Mouse (Mus musculus): ENCODE measurements around the gene Krtap7-1. TPM values are rescaled to one million over a fixed set of nuclear protein-coding genes. Genes with fewer than 3 reads are reported as not detected.
A peak's percentile ranks its signal among the peaks of the same experiment; 100 is the strongest.

Gene Krtap7-1
- not detected for total RNA-seq (2021)
- long read RNA-seq, experiment 1 = 0 reads
- long read RNA-seq, experiment 2 = 0 reads

DNA sequence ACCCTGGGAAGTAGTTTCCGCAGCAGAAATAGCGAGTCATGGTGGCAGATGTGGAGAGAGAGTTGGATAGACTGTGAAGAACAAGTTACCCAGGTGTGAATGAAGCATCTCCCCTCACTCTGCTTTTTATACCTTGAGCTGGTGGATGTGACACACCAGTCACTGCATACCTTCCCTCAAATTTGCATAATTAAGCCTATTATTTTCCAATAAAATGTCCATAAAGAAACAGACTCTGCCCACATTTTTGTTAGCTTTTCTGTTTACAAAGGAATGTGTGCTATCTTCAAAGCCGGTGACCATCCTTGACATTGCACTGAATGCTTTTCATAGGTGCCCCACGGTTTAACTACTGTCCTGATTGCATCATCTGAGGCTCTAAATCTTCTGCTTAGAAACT, at the start of gene Krtap7-1:
Gene Krtap7-1, minus strand, starts transcription at position 101 of the 400 bp plus-strand sequence.
- no peak for DNase-seq (ENCODE audit: low spot score)

DNA sequence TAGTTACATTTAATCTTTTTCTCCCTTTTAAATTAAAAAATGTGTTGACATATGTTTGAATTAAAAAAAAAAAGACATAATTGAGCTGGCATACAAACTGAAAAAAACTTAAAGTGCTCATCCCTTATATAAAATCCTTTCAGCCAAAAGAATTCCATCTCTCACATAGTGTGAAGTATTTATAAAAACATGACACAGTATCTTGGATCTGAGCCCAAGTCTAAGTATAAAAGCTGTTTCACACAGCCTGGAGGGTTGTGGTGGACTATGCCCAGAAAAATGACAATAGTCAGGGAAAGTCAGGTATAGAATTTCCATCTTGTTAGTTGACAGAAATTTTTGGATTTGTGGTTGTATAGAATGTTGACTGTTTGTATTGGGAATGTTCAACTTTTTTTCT, 42.2 kb upstream of the Krtap7-1 start:
- no peak for DNase-seq (ENCODE audit: low spot score)

DNA sequence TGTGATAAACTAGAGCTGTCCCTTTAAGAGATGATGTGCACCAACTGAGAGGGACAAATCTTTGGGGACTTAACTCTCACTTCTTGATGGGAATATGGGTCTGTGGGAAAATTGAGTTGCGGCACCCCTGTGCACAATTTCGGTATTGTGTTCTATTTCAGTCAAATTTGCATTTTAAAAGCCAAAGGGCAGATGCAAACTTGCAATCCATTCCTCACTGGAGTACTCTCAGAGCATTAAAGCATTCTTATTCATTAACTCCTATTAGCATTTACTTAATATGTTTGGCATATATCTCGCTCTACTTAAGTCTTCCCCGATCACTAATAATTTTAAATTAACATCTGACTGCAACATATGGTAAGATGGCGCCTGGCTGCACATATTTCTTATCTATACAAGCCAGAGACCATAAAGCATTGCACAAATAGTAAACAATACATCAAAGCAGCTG, 29.9 kb upstream of the Krtap7-1 start:
- no peak for DNase-seq (ENCODE audit: low spot score)

DNA sequence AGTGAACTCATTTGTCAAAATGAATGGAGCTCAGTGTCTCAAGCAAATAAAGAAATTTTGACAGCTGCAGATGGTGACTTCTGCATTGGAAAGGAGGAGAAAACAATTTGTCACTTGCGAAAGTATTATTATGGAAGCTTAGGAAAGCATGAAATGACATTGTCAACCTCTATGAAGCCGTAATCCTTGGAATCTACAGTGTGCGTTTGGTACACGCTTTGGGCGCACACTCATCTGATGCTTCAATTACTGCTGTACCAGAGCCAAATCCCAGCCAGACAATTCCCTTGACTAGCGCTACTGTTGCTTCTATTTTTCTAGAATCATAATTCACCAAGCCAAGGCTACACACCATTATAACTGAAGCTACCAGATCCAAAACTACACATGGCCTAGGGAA, 29.2 kb upstream of the Krtap7-1 start:
- DNase-seq (ENCODE audit: low spot score) = no peak

DNA sequence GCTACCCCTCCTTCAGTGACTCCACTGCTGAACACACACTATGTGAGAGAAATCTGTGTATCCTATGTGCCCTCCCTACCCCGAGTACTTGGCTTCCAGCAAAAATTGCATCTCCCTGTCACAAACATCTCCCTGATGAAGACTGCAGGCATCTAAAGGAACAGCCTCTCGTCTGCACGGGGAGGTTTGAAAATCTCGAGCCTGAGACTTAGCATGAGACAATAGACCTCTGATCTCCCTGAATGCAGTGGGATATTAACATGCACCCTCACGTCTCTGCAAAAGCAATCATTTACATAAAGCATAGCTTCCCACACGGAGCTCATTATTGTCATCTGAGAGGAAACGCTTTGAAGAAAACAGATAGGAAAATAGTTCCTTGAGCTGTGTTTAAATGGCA, 22.4 kb upstream of the Krtap7-1 start:
- no peak for DNase-seq (ENCODE audit: low spot score)

DNA sequence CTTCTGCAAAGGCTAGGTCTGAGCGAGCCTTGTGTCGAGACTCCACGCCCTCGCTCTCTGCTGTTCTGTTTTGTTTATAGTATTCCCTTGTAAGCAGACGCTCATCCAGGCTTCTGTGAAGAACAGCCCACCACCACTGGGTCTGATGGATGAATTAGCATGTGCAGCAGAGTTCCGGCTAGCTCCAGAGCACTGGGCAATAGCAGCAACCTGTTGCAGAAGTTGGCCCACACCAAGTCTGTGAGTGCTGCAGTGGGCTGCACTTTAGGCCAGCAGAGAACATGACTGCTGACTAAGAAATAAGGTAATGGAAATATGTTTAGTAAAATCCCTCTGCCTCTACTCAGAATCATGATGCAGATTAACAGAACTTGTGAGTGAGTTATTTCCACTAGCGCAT, 21.7 kb upstream of the Krtap7-1 start:
- no peak for DNase-seq (ENCODE audit: low spot score)

DNA sequence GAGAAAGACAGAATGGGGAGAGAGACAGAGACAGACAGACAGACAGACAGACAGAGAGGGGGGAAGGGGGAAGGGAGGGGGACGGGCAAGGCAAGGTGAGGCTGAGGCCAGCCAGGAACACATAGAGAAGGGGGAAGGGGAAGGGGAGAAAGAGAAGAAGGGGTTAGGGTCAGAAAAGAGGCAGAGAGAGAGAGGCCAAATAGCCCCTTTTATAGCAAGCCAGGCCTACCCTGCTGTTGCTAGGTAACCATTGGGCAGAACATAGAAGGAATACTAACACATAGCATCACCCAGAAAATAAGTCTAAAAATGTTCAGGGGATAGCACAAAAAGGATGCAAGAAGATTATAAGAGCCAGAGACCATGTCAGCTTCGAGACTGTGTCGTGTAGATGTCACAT, 20.3 kb upstream of the Krtap7-1 start:
- DNase-seq (ENCODE audit: low spot score) = no peak

DNA sequence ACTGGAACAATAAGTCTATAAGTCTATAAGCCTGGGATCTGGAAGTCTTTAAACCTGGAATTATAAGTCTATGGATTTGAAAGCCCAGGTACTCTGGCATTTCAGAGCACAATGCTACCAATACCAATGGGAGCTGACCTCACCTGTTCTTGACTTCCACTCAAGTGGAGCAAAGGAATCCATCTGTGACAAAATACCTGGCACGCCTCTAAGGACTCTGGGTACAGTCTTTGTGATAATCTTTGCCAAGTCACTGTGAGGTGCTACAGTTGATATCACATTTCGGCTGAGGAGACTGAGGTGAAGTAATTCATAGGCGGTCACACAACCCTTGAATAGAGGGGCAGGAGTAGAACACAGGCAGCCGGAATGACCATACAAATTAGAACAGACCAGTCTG, 12.9 kb upstream of the Krtap7-1 start:
- DNase-seq (ENCODE audit: low spot score) = no peak

DNA sequence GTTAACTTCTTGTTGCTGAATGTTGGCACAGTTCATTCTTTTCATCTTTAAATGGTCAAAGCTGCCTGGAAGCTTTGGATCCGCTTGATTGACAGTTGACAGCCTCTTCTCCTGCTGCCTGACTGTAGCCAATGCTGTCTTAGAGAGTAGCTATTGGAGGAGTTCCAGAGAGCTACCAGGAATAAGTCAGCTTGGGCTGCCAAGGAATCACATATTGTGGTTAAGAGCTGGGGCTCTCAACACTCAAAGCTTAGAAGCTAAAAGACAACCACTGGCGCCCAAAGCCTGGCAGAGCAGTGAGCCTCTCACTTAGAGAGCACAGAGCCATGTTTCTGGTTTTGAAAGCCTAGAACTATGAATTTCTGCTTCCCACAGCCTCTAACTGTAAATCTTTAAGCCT, 12.4 kb upstream of the Krtap7-1 start:
- no peak for DNase-seq (ENCODE audit: low spot score)

DNA sequence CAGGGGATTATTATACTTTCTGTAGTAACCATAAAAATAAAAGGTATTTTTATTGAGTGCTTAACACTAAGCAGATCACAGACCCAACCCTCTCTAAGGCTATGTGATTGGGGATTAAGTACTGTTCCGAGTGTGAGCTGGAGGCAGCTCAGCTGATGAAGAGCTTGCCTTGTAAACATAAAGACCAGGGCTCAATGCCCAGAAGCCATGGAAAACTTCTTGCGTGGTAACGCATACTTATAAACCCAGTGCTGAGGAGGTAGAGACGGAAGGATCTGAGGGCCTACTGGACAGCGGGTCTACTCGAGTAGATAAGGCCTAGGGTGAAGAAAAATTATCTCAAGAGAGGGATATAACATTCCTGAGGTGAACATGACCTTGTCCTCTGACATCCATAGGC, 12.0 kb upstream of the Krtap7-1 start:
- no peak for DNase-seq (ENCODE audit: low spot score)

DNA sequence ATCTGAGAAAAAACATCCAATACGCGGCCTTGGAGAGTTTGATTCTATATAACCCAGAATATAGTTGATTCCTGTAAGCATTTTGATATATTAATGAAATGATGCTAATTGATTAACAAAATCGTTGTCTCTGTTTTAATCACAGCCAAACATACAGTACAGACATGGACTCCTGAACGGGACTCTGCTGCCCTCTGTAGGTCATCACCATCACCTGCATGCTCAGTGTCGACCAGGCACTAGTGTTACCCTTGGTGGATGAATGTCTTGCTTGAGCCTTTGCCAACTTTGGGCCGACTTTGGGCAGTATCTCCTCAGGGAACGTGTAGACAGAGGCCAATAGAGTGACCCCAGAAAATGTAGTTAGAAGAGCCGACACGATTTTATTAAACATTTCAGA, 9.5 kb upstream of the Krtap7-1 start:
- peak; percentile 30 for DNase-seq (ENCODE audit: low spot score)

DNA sequence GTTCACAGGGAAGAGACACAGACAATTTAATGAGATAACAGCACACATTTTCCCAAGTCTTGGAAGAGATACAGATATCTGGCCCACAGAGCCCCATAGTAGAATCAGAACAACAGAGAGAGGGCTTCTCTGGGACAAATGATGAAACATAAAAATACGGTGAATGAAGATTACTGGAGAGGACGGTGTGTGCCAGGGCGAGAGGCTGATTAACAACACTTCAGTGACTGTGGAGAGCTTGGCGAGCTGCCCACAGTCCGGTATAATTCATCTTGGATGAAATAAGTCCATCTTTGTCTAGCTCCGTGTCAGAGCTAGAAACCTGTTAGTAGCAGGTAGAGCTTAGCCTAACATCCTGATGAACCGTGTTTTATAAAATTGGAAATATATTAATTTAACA, 5.3 kb upstream of the Krtap7-1 start:
- no peak for DNase-seq (ENCODE audit: low spot score)

DNA sequence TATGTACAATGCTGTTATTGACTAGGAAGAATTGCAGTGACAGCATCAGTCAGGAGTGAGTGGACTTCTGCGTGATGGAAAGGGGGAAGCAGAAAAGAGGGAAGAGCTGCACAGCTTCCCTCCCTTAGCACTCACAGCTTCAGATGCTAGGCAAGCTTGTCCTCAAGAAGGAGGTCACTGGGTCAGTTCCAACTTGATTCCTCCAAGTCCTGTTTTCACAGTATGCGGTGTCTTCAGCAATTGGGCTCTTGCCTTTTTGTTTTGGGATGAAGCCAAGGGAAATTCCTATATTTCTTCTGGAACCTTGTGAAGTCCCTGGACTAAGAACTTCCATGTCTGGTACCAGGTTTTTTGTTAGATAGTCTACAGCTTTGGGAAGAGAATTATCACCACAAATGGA, 4.6 kb downstream of the Krtap7-1 start:
- DNase-seq (ENCODE audit: low spot score) = no peak

DNA sequence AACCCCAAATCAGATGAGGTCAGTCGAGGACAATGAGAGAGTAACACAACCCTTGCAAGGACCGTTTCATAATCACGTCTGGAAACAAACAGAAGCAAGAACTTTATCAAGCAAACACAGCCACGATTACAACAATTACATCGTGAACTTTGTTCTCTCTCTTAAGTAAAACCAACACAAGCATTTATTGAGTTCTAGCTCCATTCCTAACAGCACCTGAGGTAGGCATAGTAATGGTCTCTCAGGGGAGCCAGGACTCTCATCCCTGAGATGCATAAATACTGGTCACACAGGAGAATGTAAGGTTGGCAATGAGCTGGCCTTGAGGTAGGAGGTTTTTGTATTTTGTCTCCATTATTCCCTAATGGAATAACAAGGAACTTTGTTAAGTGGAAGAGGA, 6.3 kb downstream of the Krtap7-1 start:
- DNase-seq (ENCODE audit: low spot score) = no peak

DNA sequence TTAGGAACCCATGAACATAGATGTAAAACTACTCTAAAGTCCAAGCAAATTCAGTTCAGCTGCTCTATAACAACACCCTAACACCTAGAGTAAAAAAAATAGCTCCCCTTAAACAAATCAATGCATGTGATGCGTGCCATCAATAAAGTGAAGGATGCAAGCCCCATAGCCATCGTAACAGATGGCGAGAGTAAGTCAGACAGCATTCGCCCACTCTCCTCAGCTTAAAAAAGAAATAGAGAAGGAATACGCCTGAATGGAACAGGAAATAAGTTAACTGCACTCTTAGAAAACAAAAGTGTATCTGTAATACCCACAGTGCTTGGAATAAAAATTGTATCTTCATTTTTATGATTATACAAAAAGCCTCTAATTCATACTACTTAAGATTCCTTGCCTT, 11.1 kb downstream of the Krtap7-1 start:
- no peak for DNase-seq (ENCODE audit: low spot score)

DNA sequence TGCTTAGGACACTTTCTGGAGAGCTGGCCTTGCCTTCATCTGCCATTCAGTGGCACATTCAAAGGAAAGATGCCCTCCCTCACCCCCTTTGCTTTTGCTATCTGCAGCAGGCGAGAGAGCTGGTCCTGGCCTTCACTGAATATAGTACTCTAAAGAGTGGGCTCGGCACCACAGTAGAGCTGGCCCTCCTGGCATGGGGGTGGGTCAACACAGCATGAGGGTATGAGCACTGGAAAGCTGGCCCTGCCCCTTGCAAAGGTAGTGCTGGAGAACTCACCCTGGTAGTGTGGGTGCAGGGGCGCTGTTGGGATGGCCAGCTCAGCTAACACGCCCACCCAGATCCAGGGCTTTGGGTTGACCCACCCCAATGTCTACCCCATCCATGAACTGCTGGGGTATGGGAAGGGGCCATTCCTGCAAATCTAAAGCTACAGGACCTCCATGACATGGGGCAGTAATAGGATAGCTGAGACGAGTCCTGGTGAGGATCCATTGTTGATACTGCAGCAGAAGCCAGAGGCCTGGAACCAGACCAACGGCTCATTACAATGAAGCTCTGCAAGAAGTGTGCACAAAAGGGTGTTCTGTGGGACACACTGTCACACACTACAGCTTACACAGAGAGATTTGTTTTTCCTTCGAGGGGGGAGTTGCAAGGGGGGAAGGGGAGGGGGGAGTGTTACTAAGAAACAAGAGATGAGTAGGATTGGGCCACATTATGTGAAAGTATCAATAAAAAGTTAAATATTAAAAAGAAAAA, 12.5 kb downstream of the Krtap7-1 start:
- no peak for DNase-seq (ENCODE audit: low spot score)

DNA sequence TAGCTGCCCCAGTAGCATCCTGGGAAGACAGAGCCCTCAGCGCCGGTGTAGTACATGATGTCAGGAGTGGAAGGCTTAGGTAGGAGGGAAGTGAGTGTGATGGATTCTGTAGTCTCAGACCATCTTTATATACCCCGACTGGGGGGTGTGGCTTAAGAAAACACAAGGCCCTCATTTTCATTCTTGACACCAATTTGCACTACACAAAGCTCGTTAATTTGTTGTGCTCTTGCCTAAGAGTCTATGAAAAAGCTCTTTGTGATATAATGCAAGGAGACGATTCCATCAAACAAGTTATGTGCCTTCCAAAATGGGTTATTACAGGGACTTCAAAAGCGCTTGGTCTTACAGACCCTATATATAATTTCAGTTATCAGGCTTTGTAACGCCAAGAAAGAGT, 20.3 kb downstream of the Krtap7-1 start, which contains the start of gene Krtap8-1:
Gene Krtap8-1, minus strand, starts transcription at position 101 of the 400 bp plus-strand sequence.
- no peak for DNase-seq (ENCODE audit: low spot score)

DNA sequence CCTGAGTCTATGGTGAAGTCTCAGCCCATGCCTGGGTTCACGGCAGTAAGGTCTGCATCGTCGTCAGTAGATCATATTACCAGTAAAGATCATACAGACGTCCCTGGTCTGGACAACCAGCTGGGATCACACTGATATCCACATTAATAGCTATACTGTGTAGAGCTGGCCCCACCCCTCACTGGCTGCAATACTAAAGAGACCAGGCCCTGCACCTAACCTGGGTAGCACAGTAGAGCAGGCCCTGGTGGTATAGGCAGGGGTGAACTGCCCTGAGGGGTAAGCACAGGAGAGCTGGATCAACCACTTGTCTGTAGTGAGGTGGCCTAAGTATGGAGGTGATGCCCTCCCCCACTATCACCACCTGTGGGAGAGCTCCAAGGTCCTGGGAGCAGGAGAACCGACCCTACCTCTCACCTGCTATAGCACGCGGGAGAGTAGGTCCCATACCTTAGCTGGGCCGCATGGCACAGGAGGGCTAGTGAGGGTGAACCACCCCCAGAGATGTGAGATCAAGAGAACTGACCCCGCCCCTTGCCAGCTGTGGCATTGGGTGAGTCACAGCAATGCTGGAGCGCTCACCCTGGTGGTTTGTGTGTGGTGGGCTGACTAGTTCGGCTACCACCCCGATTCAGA, 30.3 kb downstream of the Krtap7-1 start:
- DNase-seq (ENCODE audit: low spot score) = no peak

DNA sequence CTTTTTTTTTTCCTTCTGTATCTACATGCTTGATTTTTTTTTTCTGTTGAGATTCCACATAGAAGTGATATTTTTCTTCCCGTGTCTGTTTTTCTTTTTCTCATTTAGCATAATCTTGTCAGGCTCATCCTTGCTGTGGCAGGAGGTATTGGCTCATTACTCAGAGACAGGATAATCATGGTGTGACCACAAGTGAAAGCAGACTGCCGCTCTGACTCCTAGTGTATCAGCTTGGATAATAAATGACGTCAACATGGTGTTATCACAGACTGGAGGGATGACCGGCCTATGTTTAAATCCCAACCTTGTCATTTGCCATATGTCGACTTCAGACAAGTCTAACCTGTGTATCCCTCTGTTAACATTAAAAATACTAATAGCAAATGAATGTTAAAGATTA, 46.9 kb downstream of the Krtap7-1 start:
- no peak for DNase-seq (ENCODE audit: low spot score)

Data from gastrocnemius, adult 18-20 months (tissue).